Mouse (Mus musculus): ENCODE data around the gene Gm30083. TPM values are rescaled to one million over a fixed set of nuclear protein-coding genes. Genes with fewer than 3 reads are reported as not detected.

The Gm30083 gene
- polyA plus RNA-seq, 1 experiment from 2014 or later, result not detected

DNA sequence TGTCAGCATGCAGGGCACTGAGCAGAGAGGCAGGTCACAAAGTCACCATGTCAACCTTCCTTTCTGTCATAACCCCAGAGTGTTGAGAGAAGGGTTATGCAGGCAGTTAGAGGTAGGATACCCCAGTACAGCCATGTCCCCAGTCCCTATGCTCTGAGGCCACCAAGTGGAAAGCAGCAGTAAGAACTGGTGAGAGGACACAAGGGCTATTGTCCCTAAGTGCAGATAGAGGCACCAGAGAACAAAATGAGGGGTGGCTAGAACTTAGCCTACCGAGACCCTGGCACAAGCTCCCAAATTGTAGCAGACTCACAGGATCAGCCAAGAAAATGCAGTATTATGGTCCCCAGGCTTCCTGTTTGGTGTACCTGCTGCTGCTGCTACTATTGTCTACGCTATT lies 2.0 kb upstream of the Gm30083 start:
- Histone ChIP-seq H3K4me1 (ENCODE audit: insufficient read depth) (no peaks in the 10 kb centered on the region), H3K4me2 (no peak overlapping the region), H3K27me3 (ENCODE audit: insufficient read depth, low read length) (no peaks in the 10 kb centered on the region), H3K27ac (ENCODE audit: low read depth) (no peak overlapping the region), H3K4me3 (ENCODE audit: low read depth, low read length) (no peak overlapping the region), H3K36me3 (ENCODE audit: insufficient read depth) (no peaks in the 10 kb centered on the region), H3K9me3 (ENCODE audit: low read depth, low read length) (no peaks in the 10 kb centered on the region), H3K9ac (no peak overlapping the region)
- WGBS, result 79% methylated on average over 2 of the region's 2 CpGs
- ATAC-seq (ENCODE audit: insufficient read depth), result no peak
- TF ChIP-seq CTCF (IDR thresholded peaks at IDR 0.05; ENCODE audit: low read depth), result no peak
- DNase-seq, result no peak

DNA sequence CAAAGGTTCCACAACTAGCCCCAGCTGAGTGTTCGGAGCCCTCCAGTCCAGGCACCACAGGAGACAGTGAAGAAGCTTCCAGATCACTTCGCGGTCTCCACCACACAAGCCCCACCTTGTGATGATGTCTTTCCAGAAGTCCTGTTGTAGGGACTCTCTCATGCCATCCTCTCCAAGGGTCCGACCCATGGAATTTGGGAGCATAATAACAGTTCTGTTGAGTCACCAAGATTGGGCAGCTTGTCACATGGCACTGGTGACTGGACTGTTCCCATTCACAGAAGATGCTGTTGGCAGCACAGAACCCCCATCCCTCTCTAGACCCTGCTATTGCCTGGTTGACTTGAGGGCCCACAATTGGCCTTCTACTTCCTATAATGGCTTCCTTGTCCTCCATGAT lies 1.4 kb upstream of the Gm30083 start, which contains the start of gene Gm5460:
Gm5460 (plus strand) TSS at position 378 of the 400 bp plus-strand sequence.
- H3K27ac ChIP-seq (ENCODE audit: low read depth), result no peak within 1 kb of the TSS

DNA sequence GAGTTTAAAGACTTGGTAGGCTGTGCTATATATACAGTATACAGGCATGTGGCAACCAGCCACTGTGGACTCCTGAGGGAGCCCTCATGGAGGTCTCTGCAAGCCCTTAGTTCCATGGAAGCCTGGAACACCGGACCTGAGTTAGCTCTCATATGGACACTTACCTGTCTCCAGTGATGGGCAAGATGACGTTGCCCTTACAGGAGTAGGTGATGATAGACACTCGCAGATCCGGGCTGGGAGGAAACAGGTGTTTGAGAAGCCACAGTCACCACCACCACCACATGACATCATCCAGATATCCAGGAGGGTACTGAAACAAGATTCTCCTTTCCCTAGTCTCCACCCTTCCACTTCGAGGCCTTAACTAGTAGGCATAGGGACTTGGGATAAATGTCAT lies 12.6 kb downstream of the Gm30083 start:
- no peak for ATAC-seq (ENCODE audit: insufficient read depth)
- DNase-seq, result no peak
- no peak for TF ChIP-seq CTCF (IDR thresholded peaks at IDR 0.05; ENCODE audit: low read depth)

More for the DNA sequence above, 1.4 kb upstream of the Gm30083 start, which contains the start of gene Gm5460:
- Histone ChIP-seq H3K36me3 (ENCODE audit: insufficient read depth) (no peaks in the 10 kb centered on the region), H3K4me1 (ENCODE audit: insufficient read depth) (no peaks in the 10 kb centered on the region), H3K4me3 (ENCODE audit: low read depth, low read length) (no peak within 1 kb of the TSS), H3K9ac (no peak within 1 kb of the TSS), H3K4me2 (no peak within 1 kb of the TSS), H3K9me3 (ENCODE audit: low read depth, low read length) (no peaks in the 10 kb centered on the region), H3K27me3 (ENCODE audit: insufficient read depth, low read length) (no peaks in the 10 kb centered on the region)
- DNase-seq, result no peak
- WGBS, result 93% methylated on average over 4 of the region's 4 CpGs
- ATAC-seq (ENCODE audit: insufficient read depth), result no peak
- TF ChIP-seq CTCF (IDR thresholded peaks at IDR 0.05; ENCODE audit: low read depth), result no peak

DNA sequence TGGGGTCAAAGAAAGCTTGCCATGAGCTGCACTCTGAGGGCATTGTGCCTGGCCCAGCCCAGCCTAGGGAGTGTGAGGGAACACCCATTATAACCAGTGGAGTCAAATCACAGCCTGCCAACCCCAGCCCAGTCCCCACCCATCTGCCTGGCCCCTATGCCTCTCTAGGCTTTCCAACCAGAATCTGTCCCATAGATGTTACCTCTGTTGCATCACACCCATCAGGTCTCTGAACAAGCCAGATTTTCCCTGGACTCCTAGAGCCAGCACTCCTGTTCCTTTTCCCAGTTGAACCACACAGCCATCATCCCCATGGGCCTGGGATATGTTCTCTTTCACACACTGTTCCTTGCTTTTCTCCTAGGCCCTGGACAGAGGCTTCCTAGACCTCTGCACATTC lies 13.5 kb downstream of the Gm30083 start:
- Histone ChIP-seq H3K4me2 (no peak overlapping the region), H3K9me3 (ENCODE audit: low read depth, low read length) (no peaks in the 10 kb centered on the region)
- no peak for DNase-seq

More for the DNA sequence above, 12.6 kb downstream of the Gm30083 start:
- H3K27ac ChIP-seq (ENCODE audit: low read depth), result no peak overlapping the region
- no peaks in the 10 kb centered on the region for H3K4me1 ChIP-seq (ENCODE audit: insufficient read depth)
- H3K36me3 ChIP-seq (ENCODE audit: insufficient read depth), result no peaks in the 10 kb centered on the region
- no peaks in the 10 kb centered on the region for H3K27me3 ChIP-seq (ENCODE audit: insufficient read depth, low read length)
- 74% methylated on average over 5 of the region's 5 CpGs for WGBS
- no peaks in the 10 kb centered on the region for H3K9me3 ChIP-seq (ENCODE audit: low read depth, low read length)
- no peak overlapping the region for H3K9ac ChIP-seq
- no peak overlapping the region for H3K4me2 ChIP-seq
- no peak overlapping the region for H3K4me3 ChIP-seq (ENCODE audit: low read depth, low read length)

DNA sequence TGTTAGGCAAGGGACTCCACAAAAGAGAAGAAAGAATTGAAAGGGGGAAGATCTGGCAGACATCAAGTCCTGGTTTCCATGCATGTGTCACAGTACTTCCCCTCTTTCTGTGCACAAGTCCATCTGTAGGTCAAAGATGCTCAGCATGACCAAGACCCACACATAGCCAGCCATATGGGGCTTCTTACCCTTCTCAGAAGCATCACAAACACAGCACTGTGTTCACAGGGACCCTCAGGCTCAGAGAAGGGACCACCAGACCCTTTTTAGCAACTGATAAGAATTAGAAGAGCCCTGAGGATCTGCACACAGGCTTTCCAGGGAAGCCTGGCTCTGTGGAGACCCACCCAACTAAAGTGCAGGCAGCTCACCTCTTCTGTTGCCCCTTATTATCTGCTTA lies 14.9 kb downstream of the Gm30083 start:
- TF ChIP-seq CTCF (IDR thresholded peaks at IDR 0.05; ENCODE audit: low read depth), result no peak
- no peaks in the 10 kb centered on the region for H3K27me3 ChIP-seq (ENCODE audit: insufficient read depth, low read length)
- DNase-seq, result no peak

More for the DNA sequence above, 13.5 kb downstream of the Gm30083 start:
- TF ChIP-seq CTCF (IDR thresholded peaks at IDR 0.05; ENCODE audit: low read depth), result no peak
- H3K9ac ChIP-seq, result no peak overlapping the region
- no peaks in the 10 kb centered on the region for H3K27me3 ChIP-seq (ENCODE audit: insufficient read depth, low read length)
- H3K36me3 ChIP-seq (ENCODE audit: insufficient read depth), result no peaks in the 10 kb centered on the region
- no peak for ATAC-seq (ENCODE audit: insufficient read depth)
- H3K4me3 ChIP-seq (ENCODE audit: low read depth, low read length), result no peak overlapping the region
- no peak overlapping the region for H3K27ac ChIP-seq (ENCODE audit: low read depth)
- no peaks in the 10 kb centered on the region for H3K4me1 ChIP-seq (ENCODE audit: insufficient read depth)

DNA sequence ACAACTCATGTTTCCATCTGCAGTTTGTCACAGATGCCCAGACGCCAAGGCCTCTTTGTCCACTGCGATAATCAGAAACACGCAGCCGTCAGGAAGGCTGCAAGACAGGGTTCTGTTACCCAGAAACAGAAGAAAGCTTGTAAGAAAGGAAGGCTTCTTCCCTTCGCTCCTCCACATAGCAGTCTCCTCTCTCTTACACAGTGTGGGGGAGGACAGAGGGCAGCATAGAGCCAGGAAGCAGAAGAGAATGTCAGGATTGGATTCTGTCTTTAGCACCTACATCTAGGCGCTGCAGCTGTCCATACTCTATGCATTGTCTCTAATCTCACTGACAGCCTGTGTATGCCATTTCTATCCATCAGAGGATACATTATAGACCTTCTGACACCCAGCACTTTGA lies 17.6 kb downstream of the Gm30083 start:
- 27% methylated on average over 6 of the region's 6 CpGs for WGBS
- no peaks in the 10 kb centered on the region for H3K27me3 ChIP-seq (ENCODE audit: insufficient read depth, low read length)
- ATAC-seq (ENCODE audit: insufficient read depth) (peak; percentile 44; the same call in 1 of the 2 replicates), DNase-seq (peak; percentile 31)
- no peak overlapping the region for H3K9ac ChIP-seq
- H3K27ac ChIP-seq (ENCODE audit: low read depth), result no peak overlapping the region
- H3K4me2 ChIP-seq, result no peak overlapping the region
- no peak overlapping the region for H3K4me3 ChIP-seq (ENCODE audit: low read depth, low read length)
- H3K36me3 ChIP-seq (ENCODE audit: insufficient read depth), result no peaks in the 10 kb centered on the region
- H3K4me1 ChIP-seq (ENCODE audit: insufficient read depth), result no peaks in the 10 kb centered on the region
- TF ChIP-seq CTCF (IDR thresholded peaks at IDR 0.05; ENCODE audit: low read depth), result 0 out of 2 replicates have a peak, but pooled peaks have one; percentile 5
- no peaks in the 10 kb centered on the region for H3K9me3 ChIP-seq (ENCODE audit: low read depth, low read length)

More for the DNA sequence above, 14.9 kb downstream of the Gm30083 start:
- no peak overlapping the region for H3K4me3 ChIP-seq (ENCODE audit: low read depth, low read length)
- H3K27ac ChIP-seq (ENCODE audit: low read depth), result no peak overlapping the region
- no peak for ATAC-seq (ENCODE audit: insufficient read depth)
- no peak overlapping the region for H3K4me2 ChIP-seq
- no peak overlapping the region for H3K9ac ChIP-seq
- no peaks in the 10 kb centered on the region for H3K4me1 ChIP-seq (ENCODE audit: insufficient read depth)
- H3K36me3 ChIP-seq (ENCODE audit: insufficient read depth), result no peaks in the 10 kb centered on the region
- H3K9me3 ChIP-seq (ENCODE audit: low read depth, low read length), result no peaks in the 10 kb centered on the region

DNA sequence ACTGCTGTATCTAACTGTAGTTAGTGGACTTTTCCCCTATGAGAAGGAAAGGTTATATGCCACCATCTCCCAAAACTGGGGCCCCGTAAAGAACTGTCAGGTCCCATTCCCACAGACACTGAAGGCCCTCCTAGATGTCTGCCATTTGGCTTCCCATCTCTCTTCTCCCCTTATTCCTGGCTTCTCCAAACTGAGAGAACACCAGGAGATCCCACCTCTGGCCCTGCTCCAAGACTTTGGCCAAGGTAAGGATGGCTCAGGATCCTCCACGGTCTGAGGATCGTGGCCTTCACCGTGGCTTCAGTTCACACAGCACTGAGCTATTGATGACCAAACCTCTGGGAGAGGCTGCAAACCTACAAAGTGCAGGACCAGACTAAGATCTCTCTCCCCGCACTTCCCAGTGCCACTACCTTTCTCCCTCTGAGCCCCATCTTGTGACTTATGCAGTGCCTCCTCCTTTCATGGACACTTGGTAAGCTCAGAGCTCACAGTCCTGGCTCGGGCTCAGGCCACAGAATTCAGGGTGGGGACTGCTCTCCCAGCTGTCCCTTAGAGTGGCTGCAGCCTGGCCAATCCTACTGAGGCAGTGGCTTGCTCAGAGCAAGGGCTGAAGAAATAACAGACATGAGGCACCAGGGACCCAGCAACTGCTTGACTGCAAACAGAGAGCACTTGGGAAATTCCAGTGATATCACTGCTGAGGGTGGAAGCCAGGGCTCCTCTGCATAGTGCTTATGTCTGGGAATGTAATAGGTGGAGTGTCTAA lies 21.3 kb downstream of the Gm30083 start:
- DNase-seq (peak; percentile 7), ATAC-seq (ENCODE audit: insufficient read depth) (peak; percentile 35; the same call in 1 of the 2 replicates)
- H3K4me2 ChIP-seq, result no peak overlapping the region
- no peak for TF ChIP-seq CTCF (IDR thresholded peaks at IDR 0.05; ENCODE audit: low read depth)
- no peaks in the 10 kb centered on the region for H3K9me3 ChIP-seq (ENCODE audit: low read depth, low read length)
- no peak overlapping the region for H3K27ac ChIP-seq (ENCODE audit: low read depth)
- no peak overlapping the region for H3K4me3 ChIP-seq (ENCODE audit: low read depth, low read length)
- 82% methylated on average over 6 of the region's 6 CpGs for WGBS
- H3K36me3 ChIP-seq (ENCODE audit: insufficient read depth), result no peaks in the 10 kb centered on the region
- no peaks in the 10 kb centered on the region for H3K27me3 ChIP-seq (ENCODE audit: insufficient read depth, low read length)
- H3K4me1 ChIP-seq (ENCODE audit: insufficient read depth), result no peaks in the 10 kb centered on the region
- no peak overlapping the region for H3K9ac ChIP-seq

Data from lung, embryonic 14.5 days (tissue).